Mouse (Mus musculus) heart, embryonic 13.5 days (tissue): ENCODE data around the gene Hes3. TPM values are rescaled to one million over a fixed set of nuclear protein-coding genes. Genes with fewer than 3 reads are reported as not detected.
A peak's percentile ranks its signal among the peaks of the same experiment; 100 is the strongest.

Source experiments
- ATAC-seq: fragments of 200-750 bp; cut with Nextera tagmentation; 2 replicates; pipeline ENCODE4 v1.8.0; 2017; ENCODE audit warnings: moderate TSS enrichment; ENCODE audit not compliant: insufficient number of reproducible peaks, low FRiP score, low TSS enrichment; ENCODE audit errors: extremely low read depth
- H3K27ac ChIP-seq: fragments of 300-500 bp; sonication (generic); replicated peaks from 2 replicates; pipeline ENCODE4 v1.5.1; 2015; ENCODE audit warnings: moderate library complexity, mild to moderate bottlenecking, inconsistent platforms
- H3K27me3 ChIP-seq: fragments of 300-500 bp; sonication (generic); replicated peaks from 2 replicates; pipeline ENCODE4 v1.6.1; 2015; ENCODE audit warnings: mild to moderate bottlenecking, inconsistent platforms
- H3K36me3 ChIP-seq: fragments of 300-500 bp; sonication (generic); 2 replicates; pipeline ENCODE4 v1.6.1; 2015; ENCODE audit warnings: mild to moderate bottlenecking, inconsistent platforms
- H3K4me1 ChIP-seq: fragments of 300-500 bp; sonication (generic); 2 replicates; pipeline ENCODE4 v1.6.1; 2015; ENCODE audit warnings: inconsistent platforms
- H3K4me2 ChIP-seq: fragments of 300-500 bp; sonication (generic); 2 replicates; pipeline ENCODE4 v1.6.1; 2015; ENCODE audit warnings: inconsistent platforms, mild to moderate bottlenecking, moderate library complexity
- H3K4me3 ChIP-seq: fragments of 300-500 bp; sonication (generic); 2 replicates; pipeline ENCODE4 v1.5.1; 2015; ENCODE audit warnings: moderate library complexity, mild to moderate bottlenecking, inconsistent platforms
- H3K9ac ChIP-seq: fragments of 300-500 bp; sonication (generic); 2 replicates; pipeline ENCODE4 v1.6.1; 2015; ENCODE audit warnings: inconsistent platforms, mild to moderate bottlenecking, moderate library complexity
- H3K9me3 ChIP-seq: fragments of 300-500 bp; sonication (generic); 2 replicates; pipeline ENCODE4 v1.6.1; 2016; ENCODE audit warnings: inconsistent platforms
- WGBS: fragments of 180-500 bp; shearing (Covaris S2); methylation state at CpG from one replicate; pipeline ENCODE4 v1.1.7; 2015; ENCODE audit warnings: mixed read lengths; 5-methylcytosine and 5-hydroxymethylcytosine counted together
- polyA plus RNA-seq: library from polyadenylated mRNA; unstranded; fragments of >200 nt; fragmentation: Nextera tagmentation; extraction: Ambion mirVana; gene quantifications from 2 replicates; pipeline ENCODE4 v1.2.1, GENCODE M21; 2015

Gene Hes3
- polyA plus RNA-seq, 1 experiment from 2014 or later = not detected

DNA sequence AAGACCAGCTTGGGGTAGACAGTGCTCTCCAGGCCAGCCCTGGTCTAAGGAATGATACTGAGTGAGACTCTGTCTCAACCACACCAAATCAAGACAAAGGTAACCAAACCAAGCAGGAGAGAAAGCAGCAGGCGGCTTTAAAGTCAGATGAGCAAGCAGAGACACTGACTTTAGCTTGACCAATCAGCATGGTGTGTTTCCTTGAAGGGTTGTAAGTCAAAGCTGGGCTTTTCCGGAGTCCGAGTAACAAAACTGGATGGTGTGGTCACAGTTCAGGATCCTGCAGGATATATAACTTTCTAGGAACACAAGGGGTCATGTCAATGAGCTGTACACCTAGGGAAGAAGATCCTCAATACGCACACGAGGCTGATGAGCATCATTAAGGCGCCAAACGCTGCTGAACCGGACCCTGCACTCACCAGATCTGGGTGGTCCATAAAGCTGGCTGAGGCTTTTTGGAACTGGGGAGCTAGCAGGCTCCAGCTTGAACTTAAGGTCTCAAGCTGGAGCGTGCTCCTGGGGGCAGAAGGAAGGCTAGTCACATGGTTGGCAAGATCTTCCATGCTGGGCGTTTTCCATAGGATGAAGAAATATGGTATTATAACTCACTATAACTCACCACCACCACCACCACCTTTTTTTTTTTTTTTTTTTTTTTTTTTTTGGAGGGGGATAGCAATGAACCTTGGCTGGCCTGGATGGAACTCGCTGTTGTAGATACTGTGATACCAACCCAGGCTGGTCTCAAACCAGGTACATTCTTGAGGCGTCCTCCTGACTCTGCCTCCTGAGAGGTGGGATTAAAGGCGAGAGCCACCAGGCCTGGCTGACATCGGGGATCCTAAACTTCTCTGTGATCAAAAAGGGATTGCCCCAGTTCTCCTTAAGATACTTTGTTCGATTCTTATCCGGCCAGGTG, 33.4 kb upstream of the Hes3 start:
- peaks cover 14% of the 10 kb centered on the region for H3K4me1 ChIP-seq
- H3K36me3 ChIP-seq = peaks cover 26% of the 10 kb centered on the region
- no peaks in the 10 kb centered on the region for H3K9me3 ChIP-seq
- peak overlapping the region; percentile 81 for H3K4me3 ChIP-seq
- H3K27me3 ChIP-seq = no peaks in the 10 kb centered on the region
- ATAC-seq = no peak
- H3K27ac ChIP-seq = peak overlapping the region; percentile 43; the same call in 1 of the 2 replicates
- WGBS = 44% methylated on average over 16 of the region's 16 CpGs
- peak overlapping the region; percentile 83 for H3K4me2 ChIP-seq
- peak overlapping the region; percentile 95 for H3K9ac ChIP-seq

DNA sequence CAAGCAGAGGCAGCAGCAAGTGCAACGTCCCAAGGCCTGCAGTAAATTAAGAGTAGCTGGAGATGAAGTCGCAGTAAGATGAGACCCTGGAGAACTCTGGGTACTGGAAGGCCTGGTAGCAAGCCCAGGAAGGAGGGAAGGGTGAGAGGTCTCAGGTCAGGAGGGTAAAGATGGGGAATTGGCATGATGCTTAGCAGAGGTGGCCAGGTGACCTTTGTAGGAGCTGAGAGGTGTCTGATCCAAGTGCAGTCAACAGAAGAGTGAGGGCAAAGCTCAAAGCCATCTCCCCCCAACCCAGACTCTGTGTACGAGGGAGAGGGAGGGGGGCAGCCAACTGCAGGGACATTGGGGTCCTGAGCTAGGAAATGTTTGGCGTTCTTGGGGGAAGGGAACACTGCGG, 30.0 kb upstream of the Hes3 start:
- no peak overlapping the region for H3K27ac ChIP-seq
- H3K4me1 ChIP-seq = peaks cover 21% of the 10 kb centered on the region
- 0 out of 2 replicates have a peak overlapping the region, but pooled peaks have one; percentile 10 for H3K9ac ChIP-seq
- H3K4me3 ChIP-seq = no peak overlapping the region
- H3K4me2 ChIP-seq = no peak overlapping the region
- no peak for ATAC-seq
- no peaks in the 10 kb centered on the region for H3K36me3 ChIP-seq
- H3K9me3 ChIP-seq = no peaks in the 10 kb centered on the region
- 49% methylated on average over 5 of the region's 5 CpGs for WGBS
- H3K27me3 ChIP-seq = peaks cover 10% of the 10 kb centered on the region

DNA sequence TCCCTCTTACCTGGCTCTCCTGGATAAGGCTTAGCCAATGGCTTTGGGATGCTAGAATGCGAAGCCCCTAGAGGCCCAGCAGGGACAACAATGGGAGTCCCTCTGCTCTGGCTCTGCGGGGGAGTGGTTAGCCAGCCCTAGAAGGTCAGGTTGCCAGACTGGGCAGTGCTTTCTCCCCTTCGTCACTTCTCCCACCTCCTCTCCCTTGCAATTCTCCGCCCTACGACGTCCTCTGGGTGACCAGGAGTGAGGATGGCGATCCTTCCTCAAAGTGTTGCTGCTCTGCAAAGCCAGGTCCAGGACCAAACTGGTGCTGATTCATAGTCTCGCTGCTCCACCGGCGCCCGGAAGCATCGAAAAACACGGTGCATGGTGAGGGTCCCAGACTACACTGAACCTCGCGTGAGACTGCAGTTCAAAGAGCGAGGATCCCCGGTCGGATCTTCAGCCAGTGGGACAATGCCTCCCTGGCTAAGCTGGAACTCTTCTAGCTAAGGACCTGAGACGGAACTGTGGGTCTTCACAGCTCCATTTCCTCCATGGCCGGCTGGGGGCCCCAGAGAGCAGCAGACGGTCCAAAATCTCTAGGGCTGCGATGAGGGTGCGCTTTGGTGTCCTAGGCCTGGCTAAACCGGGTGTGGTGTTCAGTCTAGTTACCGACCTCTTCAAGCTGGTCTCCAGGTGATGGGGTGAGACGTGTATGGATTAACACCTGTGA, 27.2 kb upstream of the Hes3 start, which contains the start of gene Rnf207:
TSS of gene Rnf207 (minus strand) at position 477 of the 718 bp plus-strand sequence.
- Histone ChIP-seq H3K36me3 (no peaks in the 10 kb centered on the region), H3K4me2 (peak within 1 kb of the TSS; percentile 80), H3K27ac (peak within 1 kb of the TSS; percentile 98), H3K9me3 (no peaks in the 10 kb centered on the region), H3K4me1 (peaks cover 42% of the 10 kb centered on the region), H3K9ac (peak within 1 kb of the TSS; percentile 81), H3K4me3 (peak within 1 kb of the TSS; percentile 56), H3K27me3 (peaks cover 38% of the 10 kb centered on the region)
- WGBS = 3% methylated on average over 26 of the region's 26 CpGs
- ATAC-seq = peak; percentile 32; the same call in 1 of the 2 replicates

GRCm38 (mm10) chr4:152317631-152318033, 26.2 kb upstream of the Hes3 start:
- H3K27ac ChIP-seq = peak overlapping the region; percentile 98
- peaks cover 49% of the 10 kb centered on the region for H3K27me3 ChIP-seq
- no peak; the same call in 1 of the 2 replicates for ATAC-seq
- peak overlapping the region; percentile 81 for H3K9ac ChIP-seq
- whole genome bisulfite sequencing = 36% methylated on average over 6 of the region's 6 CpGs
- no peaks in the 10 kb centered on the region for H3K9me3 ChIP-seq
- peak overlapping the region; percentile 56 for H3K4me3 ChIP-seq
- H3K4me2 ChIP-seq = peak overlapping the region; percentile 80
- 0 out of 2 replicates have a peak, but pooled peaks cover 3% of the 10 kb centered on the region for H3K36me3 ChIP-seq
- peaks cover 52% of the 10 kb centered on the region for H3K4me1 ChIP-seq

DNA sequence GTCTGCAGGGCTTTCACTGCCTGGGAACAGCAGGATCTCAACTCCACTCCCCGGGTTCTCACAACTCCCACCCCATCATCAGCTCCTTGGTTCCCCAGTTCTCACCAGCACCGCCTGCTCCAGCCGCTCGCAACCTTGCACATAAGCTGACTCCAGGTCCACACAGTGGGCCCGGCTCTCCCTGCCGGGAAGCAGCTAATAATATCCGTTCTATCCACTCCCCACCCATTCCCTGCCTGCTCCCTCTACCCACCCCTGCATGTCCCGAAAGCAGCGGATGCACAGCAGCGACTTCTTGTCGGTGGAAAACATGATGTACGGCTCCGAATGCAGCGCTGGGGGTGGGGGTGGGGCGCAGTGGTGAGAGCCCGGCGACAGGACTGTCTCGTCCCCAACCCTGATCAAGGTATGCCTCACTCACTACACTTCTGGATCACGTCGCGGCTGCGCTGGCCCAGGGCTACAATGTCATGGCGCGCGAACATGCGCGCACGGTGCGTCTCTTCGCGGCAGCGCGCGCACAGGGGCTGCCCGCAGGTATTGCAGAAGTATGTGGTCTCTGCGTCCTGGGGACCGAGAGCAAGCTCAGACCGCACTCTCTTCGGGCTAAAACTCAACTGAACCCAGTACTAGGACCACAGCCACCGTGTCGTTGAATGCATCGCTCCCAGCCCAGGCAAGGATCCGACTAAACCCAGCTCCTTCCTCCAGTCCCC, 24.2 kb upstream of the Hes3 start:
- ATAC-seq = no peak
- Histone ChIP-seq H3K9me3 (no peaks in the 10 kb centered on the region), H3K27ac (0 out of 2 replicates have a peak overlapping the region, but pooled peaks have one; percentile 12), H3K4me2 (peak overlapping the region; percentile 80), H3K4me3 (peak overlapping the region; percentile 56), H3K4me1 (peaks cover 59% of the 10 kb centered on the region), H3K9ac (peak overlapping the region; percentile 68), H3K36me3 (peaks cover 21% of the 10 kb centered on the region), H3K27me3 (peaks cover 68% of the 10 kb centered on the region)
- 2% methylated on average over 43 of the region's 43 CpGs for WGBS

- Histone ChIP-seq H3K4me2 (peak overlapping the region; percentile 74), H3K27ac (no peak overlapping the region), H3K4me3 (no peak overlapping the region), H3K9me3 (no peaks in the 10 kb centered on the region), H3K27me3 (peaks cover 77% of the 10 kb centered on the region), H3K9ac (no peak overlapping the region; the same call in 1 of the 2 replicates), H3K4me1 (peaks cover 58% of the 10 kb centered on the region), H3K36me3 (peaks cover 38% of the 10 kb centered on the region)
- no peak for ATAC-seq
These were observed 22.5 kb upstream of the Hes3 start for GRCm38 (mm10) chr4:152313934-152314333.

GRCm38 (mm10) chr4:152313211-152313632, 21.8 kb upstream of the Hes3 start:
- Histone ChIP-seq H3K4me3 (peak overlapping the region; percentile 47), H3K9me3 (no peaks in the 10 kb centered on the region), H3K27me3 (peaks cover 74% of the 10 kb centered on the region), H3K4me2 (peak overlapping the region; percentile 74), H3K4me1 (peaks cover 51% of the 10 kb centered on the region), H3K9ac (peak overlapping the region; percentile 71), H3K36me3 (peaks cover 45% of the 10 kb centered on the region), H3K27ac (no peak overlapping the region)
- 2% methylated on average over 29 of the region's 29 CpGs for WGBS
- no peak for ATAC-seq

DNA sequence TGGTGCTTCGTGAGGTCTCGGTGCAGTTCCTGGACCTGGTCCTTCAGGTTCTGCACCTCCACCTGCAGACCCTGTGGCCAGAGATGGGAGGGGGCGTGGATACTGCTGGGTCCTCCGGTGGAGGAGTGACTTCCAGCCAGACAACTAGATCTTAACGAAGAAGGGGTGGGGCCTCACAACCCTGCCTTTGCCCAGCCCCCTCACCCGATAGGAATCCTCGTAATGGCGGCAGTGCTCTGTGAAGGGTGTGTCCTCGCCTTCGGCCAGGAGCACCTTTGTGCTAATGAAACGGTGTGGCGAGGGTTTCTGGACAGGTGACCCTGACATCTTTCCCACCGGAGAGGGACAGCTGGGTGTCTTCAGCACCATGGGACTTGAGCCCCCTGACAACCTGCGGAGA, 20.7 kb upstream of the Hes3 start:
- peak overlapping the region; percentile 47; the same call in 1 of the 2 replicates for H3K4me3 ChIP-seq
- H3K27ac ChIP-seq = no peak overlapping the region
- peaks cover 56% of the 10 kb centered on the region for H3K36me3 ChIP-seq
- WGBS = 22% methylated on average over 14 of the region's 14 CpGs
- no peak overlapping the region for H3K9ac ChIP-seq
- H3K9me3 ChIP-seq = no peaks in the 10 kb centered on the region
- H3K27me3 ChIP-seq = peaks cover 71% of the 10 kb centered on the region
- H3K4me1 ChIP-seq = peaks cover 47% of the 10 kb centered on the region
- ATAC-seq = no peak
- H3K4me2 ChIP-seq = peak overlapping the region; percentile 74

GRCm38 (mm10) chr4:152307542-152307941, 16.1 kb upstream of the Hes3 start:
- Histone ChIP-seq H3K27me3 (peaks cover 27% of the 10 kb centered on the region), H3K9ac (no peak overlapping the region), H3K9me3 (no peaks in the 10 kb centered on the region), H3K4me1 (peaks cover 7% of the 10 kb centered on the region), H3K36me3 (peaks cover 96% of the 10 kb centered on the region), H3K4me3 (no peak overlapping the region), H3K27ac (no peak overlapping the region), H3K4me2 (no peak overlapping the region)
- 82% methylated on average over 9 of the region's 9 CpGs for WGBS
- no peak for ATAC-seq

DNA sequence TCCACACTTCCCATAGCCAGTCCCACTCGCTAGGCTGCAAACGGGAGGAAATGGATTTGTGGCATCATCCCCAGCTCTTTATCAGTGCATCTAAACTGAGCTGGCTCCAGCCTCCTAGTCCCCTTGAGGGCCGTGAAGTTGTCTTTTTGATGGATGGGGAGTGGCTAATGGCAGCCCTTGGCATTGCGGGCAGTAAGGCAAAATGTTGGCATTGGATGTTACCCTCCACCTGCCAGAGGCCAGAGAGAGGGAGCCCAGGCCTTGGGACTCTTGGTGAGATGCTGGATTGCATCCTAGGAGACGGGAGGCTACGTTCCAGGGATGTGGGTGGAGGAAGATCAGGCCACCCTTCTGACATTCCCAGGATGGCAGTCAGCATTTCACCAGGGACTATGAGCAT, 14.5 kb upstream of the Hes3 start:
- Histone ChIP-seq H3K9ac (no peak overlapping the region), H3K36me3 (peaks cover 98% of the 10 kb centered on the region), H3K4me2 (no peak overlapping the region), H3K9me3 (no peaks in the 10 kb centered on the region), H3K4me3 (no peak overlapping the region), H3K4me1 (no peaks in the 10 kb centered on the region), H3K27me3 (peaks cover 12% of the 10 kb centered on the region), H3K27ac (no peak overlapping the region)
- WGBS = 73% methylated on average over 6 of the region's 6 CpGs
- ATAC-seq = no peak

DNA sequence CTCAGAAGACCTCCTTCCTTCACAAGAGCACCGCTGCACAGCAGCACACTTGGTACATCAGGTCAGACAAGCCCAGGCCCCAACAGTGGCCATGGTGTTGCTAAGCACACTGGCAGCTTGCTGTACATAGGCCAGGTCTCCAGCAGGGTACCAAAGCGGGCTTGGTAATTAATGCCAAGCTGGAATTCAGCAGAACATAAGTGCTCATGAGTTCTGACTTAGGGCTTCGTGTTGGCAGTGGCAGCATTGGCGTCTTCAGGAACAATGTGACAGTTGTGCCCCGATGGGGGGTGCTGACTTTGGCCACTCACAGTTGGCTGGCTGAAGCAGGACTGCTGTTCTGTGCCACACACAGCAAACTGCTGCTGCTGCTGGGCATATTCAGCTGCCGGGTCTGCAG, 13.2 kb upstream of the Hes3 start:
- 89% methylated on average over 6 of the region's 6 CpGs for WGBS
- Histone ChIP-seq H3K27ac (no peak overlapping the region), H3K4me2 (no peak overlapping the region), H3K4me1 (no peaks in the 10 kb centered on the region), H3K4me3 (no peak overlapping the region), H3K27me3 (no peaks in the 10 kb centered on the region), H3K9ac (no peak overlapping the region), H3K9me3 (no peaks in the 10 kb centered on the region), H3K36me3 (peaks cover 98% of the 10 kb centered on the region)
- ATAC-seq = no peak
